Mouse (Mus musculus): ENCODE measurements at regions not wholly inside any gene's neighbourhood (a gene's known extent, or its start where the extent isn't known, plus 50 kb on each side); places are given as distances from the start of the nearest gene placed in this dataset.

DNA sequence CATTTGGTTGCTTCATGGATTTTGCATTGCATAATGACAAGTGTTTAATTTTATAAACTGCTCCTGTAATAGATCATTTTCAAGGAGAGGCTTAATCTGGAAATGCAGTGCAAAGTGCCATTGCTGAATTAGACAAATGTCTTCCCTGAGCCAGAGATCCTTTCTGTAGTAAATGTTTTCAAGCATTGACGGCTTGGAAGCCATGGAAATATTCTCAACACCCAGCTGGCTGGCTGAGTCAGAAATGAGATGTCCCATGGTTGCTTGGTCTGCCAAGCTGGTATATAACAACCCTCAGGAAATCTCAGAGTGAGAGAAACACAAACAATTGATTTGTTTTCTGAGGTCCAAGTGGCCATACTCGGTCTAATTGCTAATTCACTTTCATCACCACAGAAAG is 298.1 kb upstream of the Prkd1 start:
- TF ChIP-seq POLR2A (IDR thresholded peaks at IDR 0.05; ENCODE audit: insufficient read length, low read depth) (no peak), POLR2AphosphoS2 (IDR thresholded peaks at IDR 0.05; ENCODE audit: insufficient read length, low read depth) (no peak), USF1 (IDR thresholded peaks at IDR 0.05; ENCODE audit: low read depth) (no peak), TCF3 (IDR thresholded peaks at IDR 0.05; ENCODE audit: insufficient read length, low read depth) (no peak), SRF (IDR thresholded peaks at IDR 0.05; ENCODE audit: control insufficient read depth, insufficient read length, low read depth) (no peak), TCF12 (IDR thresholded peaks at IDR 0.05; ENCODE audit: insufficient read depth, poor library complexity, severe bottlenecking) (no peak), MAX (IDR thresholded peaks at IDR 0.05; ENCODE audit: low read depth) (no peak)

Measured in myocyte (in vitro differentiated cells).